Mouse (Mus musculus) brain, adult 2 months (tissue): ENCODE measurements around the gene Rnf121.
A peak's percentile ranks its signal among the peaks of the same experiment; 100 is the strongest.

Experiments
- DNase-seq: peaks from one replicate; pipeline ENCODE4 v3.0.0; 2011; ENCODE audit warnings: low read depth, low spot score

The Rnf121 gene

DNA sequence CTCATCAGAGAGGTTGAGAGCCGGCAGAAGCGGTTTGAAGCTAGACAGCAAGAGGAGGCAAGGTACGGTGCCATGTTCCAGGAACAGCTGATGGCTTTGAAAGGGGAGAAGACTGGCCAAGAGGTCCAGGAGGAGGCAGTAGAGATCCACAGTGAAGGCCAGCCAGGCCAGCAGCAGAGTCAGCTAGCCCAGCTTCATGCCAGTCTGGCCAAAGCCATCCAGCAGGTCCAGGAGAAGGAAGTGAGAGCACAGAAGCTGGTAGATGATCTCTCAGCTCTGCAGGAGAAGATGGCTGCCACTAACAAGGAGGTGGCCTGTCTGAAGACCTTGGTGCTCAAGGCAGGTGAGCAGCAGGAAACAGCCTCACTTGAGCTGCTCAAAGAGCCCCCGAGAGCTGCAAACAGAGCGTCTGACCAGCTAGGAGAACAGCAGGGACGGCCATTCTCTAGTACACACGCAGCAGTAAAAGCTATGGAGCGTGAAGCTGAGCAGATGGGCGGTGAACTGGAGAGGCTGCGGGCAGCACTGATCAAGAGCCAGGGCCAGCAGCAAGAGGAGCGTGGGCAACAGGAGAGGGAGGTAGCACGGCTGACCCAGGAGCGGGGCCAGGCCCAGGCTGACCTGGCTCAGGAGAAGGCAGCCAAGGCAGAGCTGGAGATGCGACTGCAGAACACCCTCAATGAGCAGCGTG lies 65.7 kb downstream of the Rnf121 start:
- peak; percentile 91 for DNase-seq

DNA sequence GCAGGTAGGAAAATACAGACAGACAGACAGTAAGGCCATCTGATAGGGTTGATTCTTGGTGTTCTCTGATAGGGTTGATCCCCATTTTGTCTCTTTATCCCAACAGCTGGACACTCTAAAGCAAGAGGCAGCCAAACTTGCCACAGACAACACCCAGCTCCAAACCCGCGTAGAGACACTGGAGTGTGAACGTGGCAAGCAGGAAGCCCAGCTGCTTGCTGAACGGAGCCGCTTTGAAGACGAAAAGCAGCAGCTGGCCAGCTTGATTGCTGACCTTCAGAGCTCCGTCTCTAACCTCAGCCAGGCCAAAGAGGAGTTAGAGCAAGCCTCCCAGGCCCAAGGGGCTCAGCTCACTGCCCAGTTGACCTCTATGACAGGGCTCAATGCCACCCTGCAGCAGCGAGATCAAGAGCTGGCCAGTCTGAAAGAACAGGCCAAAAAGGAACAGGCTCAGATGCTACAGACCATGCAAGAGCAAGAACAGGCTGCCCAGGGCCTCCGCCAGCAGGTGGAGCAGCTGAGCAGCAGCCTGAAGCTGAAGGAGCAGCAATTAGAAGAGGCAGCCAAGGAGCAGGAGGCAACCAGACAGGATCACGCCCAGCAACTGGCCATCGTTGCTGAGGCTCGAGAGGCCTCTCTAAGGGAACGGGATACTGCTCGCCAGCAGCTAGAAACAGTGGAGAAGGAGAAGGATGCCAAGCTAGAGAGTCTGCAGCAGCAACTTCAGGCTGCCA lies 66.9 kb downstream of the Rnf121 start:
- peak; percentile 95 for DNase-seq

DNA sequence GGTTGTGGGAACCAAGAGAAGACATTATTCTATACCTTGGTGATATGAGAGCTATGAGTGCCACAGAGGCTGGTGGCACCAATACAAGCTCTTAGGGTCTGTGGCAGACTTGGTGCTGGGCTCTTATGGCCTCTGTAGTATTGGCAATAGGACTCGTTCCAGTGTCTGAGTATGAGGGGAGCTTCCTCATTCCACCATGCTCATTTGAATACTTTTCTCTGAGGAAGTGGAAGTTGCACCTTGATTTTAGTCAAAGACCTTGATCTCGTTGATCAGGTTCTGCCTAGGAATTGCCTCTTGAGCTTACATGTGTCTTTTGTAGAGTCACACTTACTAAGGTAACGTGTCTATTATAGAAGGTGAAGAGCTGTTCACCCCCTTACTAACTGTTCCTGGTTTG lies 71.0 kb downstream of the Rnf121 start:
- DNase-seq = no peak

DNA sequence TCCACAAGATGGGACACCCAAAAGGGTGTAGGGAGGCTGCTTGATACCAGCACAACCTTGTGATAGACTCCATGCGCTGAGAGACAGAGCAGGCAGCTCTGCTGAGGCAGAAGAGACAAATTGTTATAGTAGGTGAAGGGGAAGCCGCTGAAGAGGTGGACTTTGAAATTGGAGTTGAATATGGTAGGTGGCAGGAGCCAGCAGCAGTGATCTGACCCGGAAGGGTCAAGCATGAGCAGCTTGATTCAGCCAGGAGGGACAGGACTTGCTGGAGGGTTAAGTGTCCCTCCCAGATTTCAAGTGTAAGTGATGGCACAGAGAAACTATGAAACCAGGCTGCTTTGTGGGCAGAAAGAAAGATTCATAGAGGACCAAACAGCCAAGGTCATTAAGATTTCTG lies 80.2 kb downstream of the Rnf121 start:
- DNase-seq = no peak

- DNase-seq = no peak
Observed at GRCm38 (mm10) chr7:101982735-101983134, 82.5 kb downstream of the Rnf121 start.

GRCm38 (mm10) chr7:101974505-101974904 lies 90.8 kb downstream of the Rnf121 start:
- peak; percentile 69 for DNase-seq

- DNase-seq = no peak
Observed at GRCm38 (mm10) chr7:101973730-101974129, 91.5 kb downstream of the Rnf121 start.

DNA sequence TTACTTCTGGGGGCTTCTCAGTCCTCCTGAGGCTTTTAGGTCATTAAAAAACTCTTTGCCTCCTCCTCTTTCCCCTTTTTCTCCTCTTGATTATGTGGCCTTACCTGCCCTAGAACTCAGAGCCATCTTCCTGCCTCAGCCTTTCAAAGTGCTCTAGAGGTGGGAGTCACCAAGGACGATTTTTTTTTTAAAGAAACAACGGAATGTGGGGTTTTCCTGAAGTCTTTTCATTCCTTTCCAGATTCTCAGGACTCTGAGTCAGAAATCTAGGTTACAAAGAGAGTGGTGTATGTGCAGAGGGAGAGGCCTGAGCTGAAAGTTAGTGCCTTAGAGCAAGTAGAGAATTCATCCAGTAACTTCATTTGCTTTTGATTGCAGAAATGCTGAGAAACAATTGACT lies 93.5 kb downstream of the Rnf121 start:
- DNase-seq = no peak

DNA sequence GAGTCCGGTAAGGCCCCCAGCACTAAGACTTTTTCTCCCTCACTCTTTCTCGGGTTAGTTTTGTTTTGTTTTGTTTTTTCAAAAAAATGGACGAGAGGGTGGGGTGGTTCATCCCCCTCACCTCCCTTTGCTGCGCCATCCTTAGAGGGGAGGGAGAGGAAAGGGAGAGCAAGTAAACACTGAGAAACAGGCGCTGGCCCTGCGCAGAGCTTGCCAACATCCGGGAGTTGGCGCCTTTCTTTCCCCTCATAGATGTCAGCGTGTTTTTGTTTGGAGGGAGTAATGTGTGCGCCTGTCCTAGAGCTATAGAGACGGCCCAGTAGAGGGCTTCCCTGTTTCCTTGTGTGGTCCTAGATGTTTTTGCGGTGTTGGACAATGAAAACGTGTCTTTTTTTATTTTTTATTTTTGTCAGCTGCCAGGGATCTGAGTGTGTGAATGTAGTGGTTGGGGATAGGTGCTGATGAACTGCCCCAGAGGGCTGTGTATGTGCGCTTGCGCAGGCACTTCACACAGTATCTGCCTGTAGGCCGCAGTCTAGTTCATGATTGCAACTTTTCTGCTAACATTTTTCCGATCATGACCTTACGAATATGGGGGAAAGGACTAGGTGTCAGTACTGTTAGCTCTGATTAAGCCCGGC lies 94.3 kb downstream of the Rnf121 start:
- peak; percentile 93 for DNase-seq

- peak; percentile 96 for DNase-seq
Observed at GRCm38 (mm10) chr7:101970429-101970775, 94.9 kb downstream of the Rnf121 start.

- peak; percentile 91 for DNase-seq
Observed at GRCm38 (mm10) chr7:101969694-101970428, 95.4 kb downstream of the Rnf121 start.
